Mouse (Mus musculus) frontal cortex, postnatal 25 days (tissue): ENCODE data around the gene Mum1.

Source experiments
- DNase-seq, 2 experiments: peaks; one replicate each; pipeline ENCODE4 v3.0.0; 2022; ENCODE audit warnings: low spot score in 2 of 2

The Mum1 gene

DNA sequence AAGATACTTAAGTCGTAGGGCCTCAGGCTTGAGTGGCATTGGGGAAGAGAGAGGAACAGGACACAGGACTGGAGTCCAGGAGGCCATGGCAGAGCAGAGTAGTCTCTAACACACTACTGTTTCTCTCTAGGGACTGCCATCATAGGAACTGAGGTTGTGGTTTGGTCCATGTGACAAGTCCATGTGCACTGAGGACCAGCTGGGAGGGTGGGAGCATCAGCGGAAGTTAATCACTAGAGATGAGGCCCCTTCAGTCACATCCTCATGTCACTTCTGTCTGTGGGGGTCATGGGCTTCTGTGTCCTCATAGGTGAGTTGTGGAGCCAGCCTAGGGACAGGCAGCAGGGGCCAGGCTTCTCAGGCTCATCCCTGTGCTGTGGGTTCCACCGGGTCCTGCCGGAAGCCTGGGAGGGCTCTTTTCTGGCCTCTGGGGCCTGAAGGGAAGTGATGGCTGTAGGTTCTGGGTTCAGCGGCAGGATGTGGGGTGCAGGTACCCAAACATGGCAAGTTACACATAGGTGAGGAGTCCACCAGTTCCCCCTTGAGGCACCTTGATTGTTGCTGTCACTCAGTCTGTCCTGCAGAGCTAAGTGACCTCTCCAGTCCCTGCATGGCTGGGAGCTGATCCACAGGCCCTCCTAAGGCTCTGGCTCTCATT lies 45.1 kb downstream of the Mum1 start:
- no peak for DNase-seq

DNA sequence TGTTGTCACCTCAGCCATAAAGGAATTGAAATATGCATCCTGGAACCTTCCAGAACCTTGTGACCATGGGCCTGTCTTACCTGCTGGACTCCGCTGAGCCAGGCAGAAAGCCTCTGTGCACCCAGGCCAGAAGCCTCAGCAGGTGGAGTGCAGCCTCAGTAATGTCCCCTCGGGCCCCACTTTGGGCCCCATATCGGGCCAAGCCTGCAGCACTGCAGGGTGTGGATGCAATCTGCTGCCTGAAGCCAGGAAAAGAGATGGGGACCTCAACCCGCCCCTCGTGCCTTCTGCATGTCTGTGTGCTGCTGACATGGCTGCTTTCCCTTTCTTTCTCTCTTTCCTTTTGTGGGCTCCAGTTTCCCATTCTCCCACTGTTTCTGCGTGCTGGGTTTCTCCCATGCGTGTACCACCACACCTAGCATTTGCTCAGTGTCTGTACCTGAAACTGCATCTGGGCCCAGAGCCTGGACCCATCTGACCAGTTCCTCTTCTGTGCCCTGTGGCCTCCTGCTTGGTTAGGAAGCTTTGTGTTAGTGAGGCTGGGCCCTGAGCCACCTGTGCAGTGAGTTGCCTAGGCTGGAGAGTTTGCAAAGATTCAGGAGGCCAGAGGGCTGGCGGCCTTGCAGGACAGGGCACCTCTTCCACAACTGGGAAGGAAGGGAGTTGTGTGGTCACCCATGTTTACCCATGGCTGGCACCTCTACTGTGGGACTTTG lies 45.8 kb downstream of the Mum1 start:
- no peak for DNase-seq

DNA sequence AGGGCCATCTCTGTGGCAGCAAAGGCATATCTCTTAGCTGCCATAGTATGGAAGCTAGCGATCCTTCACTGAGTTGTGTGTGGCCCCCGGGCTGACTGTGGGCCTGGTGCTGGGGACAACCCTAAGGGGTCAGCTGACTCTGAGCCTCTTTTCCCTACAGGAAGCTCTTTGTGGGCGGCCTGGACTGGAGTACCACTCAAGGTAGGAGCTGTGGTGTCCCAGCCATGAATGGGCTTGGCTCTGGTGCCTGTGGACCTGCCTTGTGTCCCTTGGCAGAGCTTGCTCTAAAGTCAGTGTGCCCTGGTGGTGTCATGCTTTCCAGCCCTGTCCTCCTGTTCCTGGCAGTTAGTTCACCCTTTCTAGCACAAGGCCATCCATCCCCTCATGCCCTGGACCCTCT lies 47.6 kb downstream of the Mum1 start:
- no peak for DNase-seq

DNA sequence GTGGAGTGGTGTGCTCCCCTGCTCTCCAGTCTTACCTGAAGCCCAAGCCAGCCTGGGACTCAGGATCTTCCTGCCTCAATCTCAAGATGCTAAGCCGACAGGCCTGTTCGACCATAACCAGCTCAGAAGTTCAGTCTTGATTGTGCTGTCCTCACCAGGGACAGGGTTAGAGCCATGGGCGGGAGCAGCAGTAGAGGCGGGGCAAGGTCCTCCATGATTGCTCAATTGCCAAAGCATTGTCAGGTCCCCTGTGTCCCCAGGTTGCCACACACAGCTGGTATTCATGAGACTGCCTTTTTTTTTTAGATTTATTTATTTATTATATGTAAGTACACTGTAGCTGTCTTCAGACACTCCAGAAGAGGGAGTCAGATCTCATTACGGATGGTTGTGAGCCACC lies 50.0 kb downstream of the Mum1 start:
- DNase-seq = no peak

DNA sequence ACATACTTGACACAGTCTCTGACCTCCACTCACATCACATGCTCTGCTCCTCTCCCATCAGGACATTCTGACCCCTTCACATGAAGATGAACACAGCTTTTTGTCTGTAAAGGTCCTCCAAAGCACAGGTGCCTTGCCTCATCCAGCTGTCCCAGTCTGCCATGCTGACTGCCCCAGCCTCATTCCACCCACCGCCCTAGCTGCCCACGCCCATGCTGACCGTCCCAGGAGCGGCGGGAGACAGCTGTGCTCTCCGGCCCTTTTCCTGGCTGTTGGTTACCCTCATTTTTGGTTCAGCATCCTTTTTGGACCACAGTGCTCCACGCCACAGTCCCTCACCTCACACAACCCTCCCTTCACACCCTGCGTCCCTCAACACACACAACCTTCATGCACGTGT lies 52.2 kb downstream of the Mum1 start:
- DNase-seq = no peak

DNA sequence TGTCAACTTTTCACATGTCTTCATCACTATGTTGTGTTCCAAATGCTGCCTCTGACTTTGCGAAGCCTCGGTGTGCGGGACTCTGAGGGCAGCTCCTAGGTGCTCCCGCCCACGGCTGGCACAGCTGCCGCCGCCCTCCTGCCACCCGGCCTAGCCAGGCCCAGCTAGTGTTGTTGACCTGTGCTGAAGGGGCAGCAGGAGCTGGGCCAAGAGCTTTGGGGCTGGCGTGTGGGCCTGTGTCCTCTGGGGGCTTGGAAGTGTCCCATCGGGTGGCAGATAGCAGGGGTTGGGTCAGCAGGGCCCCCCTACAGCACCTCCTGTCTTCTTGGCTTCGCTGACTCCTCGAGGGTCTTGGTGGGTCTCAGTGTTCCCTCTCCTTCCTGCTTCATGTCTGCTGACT lies 53.0 kb downstream of the Mum1 start:
- no peak for DNase-seq

DNA sequence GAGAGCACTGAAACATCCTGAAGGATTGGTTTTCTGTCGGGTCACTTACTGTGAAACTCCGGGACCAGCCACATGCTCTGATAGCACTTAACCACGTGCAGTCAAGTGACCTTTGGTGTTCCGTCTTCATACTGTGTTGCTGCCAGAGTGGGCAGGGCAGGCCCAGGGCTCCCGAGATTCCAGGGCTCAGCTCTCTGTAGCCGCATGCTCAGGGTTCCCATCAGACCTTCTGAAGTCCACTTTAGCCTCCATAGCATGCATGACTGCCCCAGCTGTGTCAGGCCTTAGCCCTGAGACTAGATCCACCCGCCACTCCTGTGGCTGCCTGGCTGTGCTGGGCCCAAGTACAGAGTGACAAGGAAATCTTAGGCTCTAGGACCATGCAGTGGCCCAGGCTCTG lies 55.1 kb downstream of the Mum1 start:
- no peak for DNase-seq

DNA sequence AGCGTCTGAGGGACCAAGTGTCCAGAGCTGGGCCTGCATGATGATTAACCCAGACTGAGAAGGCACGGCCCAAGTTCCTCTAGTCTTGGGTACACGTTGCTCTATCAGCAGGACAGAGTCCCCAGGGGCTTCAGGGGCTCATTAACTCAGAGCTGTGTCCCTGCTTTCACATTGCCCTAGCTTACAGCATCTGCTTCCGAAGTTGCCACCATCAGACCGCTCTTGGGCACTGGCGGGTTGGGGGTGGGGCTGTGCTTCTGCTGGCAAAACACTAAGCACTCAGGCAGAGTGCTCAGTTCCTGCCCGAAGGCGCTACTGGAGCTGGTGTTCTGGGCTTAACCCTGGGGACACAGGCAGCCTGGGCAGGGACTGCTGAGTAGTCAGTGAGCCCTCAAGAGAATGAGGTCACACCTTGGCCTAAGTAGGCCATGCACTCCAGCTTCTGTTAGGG lies 55.7 kb downstream of the Mum1 start:
- no peak for DNase-seq

DNA sequence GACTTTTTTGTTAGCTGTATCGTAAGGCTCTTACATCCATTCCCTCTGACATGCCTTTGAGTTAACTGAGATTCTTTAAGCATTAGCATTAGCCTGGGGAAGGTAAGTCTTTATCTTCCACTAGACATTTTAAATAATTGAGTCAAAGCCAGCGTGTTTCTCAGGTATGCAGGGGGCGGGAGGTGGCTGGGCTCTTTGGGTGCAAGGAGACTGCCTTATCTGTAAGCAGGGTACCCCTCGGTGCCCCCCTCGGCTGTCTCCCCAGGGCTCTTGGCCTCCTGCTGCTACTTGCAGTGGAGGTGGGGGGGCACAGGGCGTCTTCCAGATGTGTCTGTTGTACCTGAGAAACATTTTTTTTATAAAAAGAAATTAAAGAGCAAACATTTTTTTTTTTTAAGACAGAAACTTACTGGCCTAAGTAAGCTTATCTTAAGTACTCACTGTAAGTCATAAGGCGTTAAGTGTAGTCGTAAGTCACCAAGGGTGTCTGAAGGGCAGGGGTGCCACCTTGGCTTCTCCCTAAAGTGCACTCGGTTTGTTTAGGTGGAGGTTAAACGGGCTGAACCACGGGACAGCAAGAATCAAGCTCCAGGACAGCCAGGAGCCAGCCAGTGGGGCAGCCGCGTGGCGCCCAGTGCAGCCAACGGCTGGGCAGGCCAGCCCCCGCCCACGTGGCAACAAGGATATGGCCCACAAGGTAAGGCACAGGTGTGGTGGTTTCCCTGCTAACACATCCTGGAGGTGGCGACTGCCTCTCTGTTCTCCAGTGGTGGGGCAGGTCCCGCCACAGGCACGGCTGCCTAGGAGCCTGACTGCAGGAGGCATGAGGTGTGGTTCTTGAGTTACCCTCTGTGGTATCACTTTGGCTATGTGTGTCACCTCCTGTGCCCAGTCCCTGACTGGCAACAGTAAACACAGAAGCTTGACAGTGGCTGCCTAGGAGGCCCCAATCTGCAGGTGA lies 56.5 kb downstream of the Mum1 start:
- DNase-seq = no peak

DNA sequence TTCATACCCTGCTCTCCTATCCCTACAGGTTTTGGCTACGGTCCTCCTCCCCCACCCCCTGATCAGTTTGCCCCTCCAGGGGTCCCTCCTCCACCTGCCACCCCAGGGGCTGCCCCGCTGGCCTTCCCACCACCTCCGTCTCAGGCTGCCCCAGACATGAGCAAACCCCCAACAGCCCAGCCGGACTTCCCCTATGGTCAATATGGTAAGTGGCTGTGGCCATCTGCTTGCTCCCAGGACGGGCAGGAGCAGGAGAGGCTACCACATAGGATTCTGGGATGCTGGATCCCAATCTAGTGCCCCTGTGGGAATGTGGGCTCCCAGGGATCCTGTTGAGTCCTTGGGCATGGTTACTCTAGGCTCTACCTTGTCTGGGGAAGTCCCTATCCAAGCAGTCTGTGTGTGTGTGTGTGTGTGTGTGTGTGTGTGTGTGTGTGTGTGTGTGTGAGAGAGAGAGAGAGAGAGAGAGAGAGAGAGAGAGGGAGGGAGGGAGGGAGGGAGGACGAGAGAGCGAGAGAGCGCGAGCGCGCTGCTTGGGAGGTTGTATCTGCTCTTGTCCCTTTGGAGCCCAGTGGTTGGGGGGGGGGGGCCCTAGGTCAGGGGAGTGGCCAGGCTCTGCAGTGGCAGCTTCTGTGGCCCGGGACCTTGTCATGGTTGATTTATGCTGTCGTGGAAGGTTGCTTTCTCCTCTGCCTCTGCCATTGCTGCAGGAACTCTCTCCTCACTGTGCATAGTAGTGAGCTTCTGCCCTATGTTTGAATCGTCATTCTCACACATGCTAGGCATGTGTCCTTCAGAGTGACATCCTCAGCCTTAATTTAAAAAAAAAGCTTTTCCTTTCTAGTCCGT lies 59.2 kb downstream of the Mum1 start:
- DNase-seq = no peak

DNA sequence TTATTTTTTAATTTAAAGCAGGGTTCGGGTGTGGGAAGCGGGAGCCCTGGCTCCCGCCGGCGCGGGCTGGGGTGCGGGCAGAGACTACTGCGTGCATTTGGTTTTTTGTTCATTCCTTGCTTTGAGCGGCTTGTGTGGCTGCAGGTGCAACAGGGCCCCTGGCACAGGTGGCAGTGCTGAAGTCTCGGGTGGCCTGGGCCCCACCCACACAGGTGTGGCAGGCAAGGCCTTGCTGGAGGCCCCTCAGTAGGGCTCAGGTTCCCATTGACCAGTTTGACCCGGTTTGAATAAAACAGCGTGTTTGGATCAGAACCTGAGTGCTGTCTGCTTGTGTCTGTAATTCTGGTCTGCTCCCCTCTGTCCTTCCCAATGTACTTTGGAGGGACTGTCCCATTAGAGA lies 61.9 kb downstream of the Mum1 start:
- no peak for DNase-seq

DNA sequence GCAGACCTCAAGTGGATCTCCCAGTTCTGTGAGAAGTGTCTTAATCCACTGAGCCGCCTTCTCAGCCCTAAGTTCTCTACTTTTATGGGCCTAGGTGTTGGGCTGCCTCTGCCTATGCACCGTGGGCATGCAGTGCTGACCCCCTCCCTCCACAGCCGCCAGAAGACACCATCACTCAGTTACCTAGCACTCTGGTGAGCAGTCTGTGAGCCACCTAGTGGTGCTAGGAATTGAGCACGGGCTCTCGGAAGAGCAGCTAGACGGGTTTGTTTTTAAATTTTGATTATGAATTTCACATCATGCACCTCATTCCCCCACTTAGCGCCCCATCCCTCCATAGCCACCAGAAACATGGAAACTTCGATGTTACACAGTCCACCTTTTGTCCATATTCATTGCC lies 62.4 kb downstream of the Mum1 start:
- no peak for DNase-seq

DNA sequence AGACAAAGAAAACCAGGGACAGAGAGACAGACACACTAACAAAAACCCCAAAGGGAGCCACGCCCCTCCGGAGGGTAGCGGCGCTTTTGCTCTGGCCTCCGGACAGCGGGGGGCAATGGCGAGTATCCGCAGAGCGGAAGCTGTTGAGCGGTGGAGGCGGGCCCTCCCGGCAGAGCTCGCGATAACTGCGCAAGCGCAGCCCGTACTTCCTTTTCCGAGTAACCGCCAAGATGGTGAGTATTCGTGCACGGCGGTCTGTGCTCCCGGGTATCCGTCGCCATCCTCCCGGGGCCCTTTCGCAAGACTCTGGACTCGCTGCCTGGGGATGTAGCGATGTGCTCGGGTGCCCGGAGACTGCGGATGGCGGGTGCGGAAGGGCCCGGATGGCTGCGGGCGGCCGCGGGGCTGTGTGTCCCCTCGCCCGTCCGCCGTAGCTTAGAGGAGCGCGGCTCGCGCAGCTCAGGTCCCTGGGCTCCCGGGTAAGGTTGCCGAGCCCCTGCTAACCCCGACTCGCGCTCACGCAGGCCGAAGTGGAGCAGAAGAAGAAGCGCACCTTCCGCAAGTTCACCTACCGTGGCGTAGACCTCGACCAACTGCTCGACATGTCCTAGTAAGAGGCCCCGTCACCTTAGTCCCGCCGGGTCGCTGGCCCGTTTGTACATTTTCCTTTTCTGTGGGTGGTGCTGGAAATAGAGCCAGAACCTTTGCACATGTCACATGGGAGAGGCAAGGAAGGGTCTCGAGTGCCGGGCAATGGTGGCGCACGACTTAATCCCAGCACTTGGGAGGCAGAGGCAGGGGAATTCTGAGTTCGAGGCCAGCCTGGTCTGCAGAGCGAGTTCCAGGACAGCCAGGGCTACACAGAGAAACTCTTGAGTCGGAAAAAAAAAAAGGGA lies 66.3 kb downstream of the Mum1 start, which contains the start of gene Rps15:
Gene Rps15 (plus strand): TSS at position 203 of the 896 bp plus-strand sequence.
- DNase-seq = peak; percentile 78 to 91

DNA sequence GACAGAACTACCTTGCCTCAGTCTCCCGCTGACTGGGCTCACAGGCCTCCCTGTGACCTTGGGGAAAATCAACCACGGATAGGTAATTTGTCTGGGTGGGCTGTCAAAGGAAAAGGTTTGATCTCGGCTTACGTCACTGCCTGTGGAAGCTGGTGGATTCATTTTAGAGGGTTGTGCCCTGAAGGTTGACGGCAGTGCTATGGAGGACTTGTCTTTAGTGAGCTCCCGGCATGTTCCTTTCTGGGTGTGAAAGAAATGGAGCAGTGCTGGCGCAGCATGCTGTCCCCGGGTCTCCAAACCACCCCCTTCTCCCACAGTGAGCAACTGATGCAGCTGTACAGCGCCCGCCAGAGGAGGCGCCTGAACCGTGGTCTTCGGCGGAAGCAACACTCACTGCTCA lies 67.1 kb downstream of the Mum1 start:
- no peak for DNase-seq
